Mouse (Mus musculus) MEL (cell line): Measurements from ENCODE around the gene Flnc. TPM values are rescaled to one million over a fixed set of nuclear protein-coding genes. Genes with fewer than 3 reads are reported as not detected.

Experiments used
- DNase-seq: peaks from one replicate; pipeline ENCODE4 v3.0.0; 2011; ENCODE audit warnings: low read depth, low spot score
- H3K27ac ChIP-seq: 2 replicates; pipeline ENCODE4 v1.5.1; 2012; ENCODE audit warnings: low read depth, mild to moderate bottlenecking, control low read depth, low read length, moderate library complexity; ENCODE audit not compliant: control insufficient read depth
- H3K27me3 ChIP-seq, 2 experiments: fragments of 150-350 bp in 1 of 2; sonication (generic) in 1 of 2; 2 replicates each; pipeline ENCODE4 v1.6.1; 2012; ENCODE audit warnings: low read length in 2 of 2, mild to moderate bottlenecking in 2 of 2, improper control_type of control experiment in 1 of 2, moderate library complexity in 1 of 2; ENCODE audit not compliant: insufficient read depth in 2 of 2, control insufficient read depth in 1 of 2
- H3K36me3 ChIP-seq, 2 experiments: 2 replicates each; pipeline ENCODE4 v1.6.1; 2012 to 2014; ENCODE audit warnings: low read length in 2 of 2, improper control_type of control experiment in 1 of 2, inconsistent platforms in 1 of 2, mild to moderate bottlenecking in 1 of 2; ENCODE audit not compliant: insufficient read depth in 2 of 2, control insufficient read depth in 1 of 2
- H3K4me1 ChIP-seq, 2 experiments: fragments of 150-350 bp in 1 of 2; sonication (generic) in 1 of 2; 2 replicates each; pipeline ENCODE4 v1.6.1; 2012; ENCODE audit warnings: low read length in 2 of 2, improper control_type of control experiment in 1 of 2, mild to moderate bottlenecking in 1 of 2; ENCODE audit not compliant: insufficient read depth in 2 of 2, control insufficient read depth in 1 of 2
- H3K4me3 ChIP-seq, 2 experiments: fragments of 150-350 bp in 1 of 2; sonication (generic) in 1 of 2; 2 replicates each; pipeline ENCODE4 v1.5.1; 2012; ENCODE audit warnings: low read depth in 2 of 2, low read length in 2 of 2, mild to moderate bottlenecking in 2 of 2, moderate library complexity in 2 of 2, control low read depth in 1 of 2, improper control_type of control experiment in 1 of 2; ENCODE audit not compliant: control insufficient read depth in 1 of 2, insufficient read depth in 1 of 2
- H3K79me2 ChIP-seq: 2 replicates; pipeline ENCODE4 v1.6.1; 2012; ENCODE audit warnings: mild to moderate bottlenecking, low read length, moderate library complexity; ENCODE audit not compliant: control insufficient read depth, poor library complexity, insufficient read depth
- H3K9ac ChIP-seq: 2 replicates; pipeline ENCODE4 v1.6.1; 2012; ENCODE audit warnings: low read depth, mild to moderate bottlenecking, control low read depth, low read length, moderate library complexity; ENCODE audit not compliant: control insufficient read depth, poor library complexity, severe bottlenecking
- H3K9me3 ChIP-seq: fragments of 150-350 bp; sonication (generic); replicated peaks from 2 replicates; pipeline ENCODE4 v1.6.1; 2012; ENCODE audit warnings: mild to moderate bottlenecking, low read length, improper control_type of control experiment, moderate library complexity; ENCODE audit not compliant: insufficient read depth
- BHLHE40 ChIP-seq: IDR thresholded peaks from 2 replicates; pipeline ENCODE4 v1.6.1; 2012; ENCODE audit warnings: low read depth, mild to moderate bottlenecking, inconsistent platforms, low read length, improper control_type of control experiment, borderline replicate concordance
- CHD1 ChIP-seq: IDR thresholded peaks from 2 replicates; pipeline ENCODE4 v1.6.1; 2012; ENCODE audit warnings: low read depth, mild to moderate bottlenecking, inconsistent platforms, low read length, improper control_type of control experiment
- CHD2 ChIP-seq: IDR thresholded peaks from 2 replicates; pipeline ENCODE4 v1.6.1; 2011; ENCODE audit warnings: low read length, improper control_type of control experiment
- ELF1 ChIP-seq: IDR thresholded peaks from 2 replicates; pipeline ENCODE4 v1.6.1; 2014; ENCODE audit warnings: low read depth, mild to moderate bottlenecking, inconsistent platforms, low read length, improper control_type of control experiment, moderate library complexity
- ETS1 ChIP-seq: IDR thresholded peaks from 2 replicates; pipeline ENCODE4 v1.6.1; 2012; ENCODE audit warnings: low read depth, mild to moderate bottlenecking, inconsistent platforms, low read length, improper control_type of control experiment, moderate library complexity
- JUND ChIP-seq: IDR thresholded peaks from 2 replicates; pipeline ENCODE4 v1.6.1; 2011; ENCODE audit warnings: low read depth, mild to moderate bottlenecking, improper control_type of control experiment, low read length
- KAT2A ChIP-seq: conservative IDR thresholded peaks from 2 replicates; pipeline ENCODE4 v1.6.1; 2012; ENCODE audit warnings: low read depth, low read length, improper control_type of control experiment, inconsistent platforms
- MYB ChIP-seq: IDR thresholded peaks from 2 replicates; pipeline ENCODE4 v1.6.1; 2011; ENCODE audit warnings: mild to moderate bottlenecking, low read depth, low read length, improper control_type of control experiment
- NRF1 ChIP-seq: IDR thresholded peaks from 2 replicates; pipeline ENCODE4 v1.6.1; 2014; ENCODE audit warnings: low read depth, mild to moderate bottlenecking, inconsistent platforms, low read length, improper control_type of control experiment, moderate library complexity; ENCODE audit not compliant: poor library complexity, insufficient read depth, severe bottlenecking
- RCOR1 ChIP-seq: IDR thresholded peaks from 2 replicates; pipeline ENCODE4 v1.6.1; 2012; ENCODE audit warnings: low read depth, mild to moderate bottlenecking, inconsistent platforms, low read length, improper control_type of control experiment
- SIN3A ChIP-seq: IDR thresholded peaks from 2 replicates; pipeline ENCODE4 v1.6.1; 2012; ENCODE audit warnings: low read length, improper control_type of control experiment, inconsistent platforms
- TBP ChIP-seq: IDR thresholded peaks from 2 replicates; pipeline ENCODE4 v1.8.0; 2011; ENCODE audit warnings: low read depth, low read length, improper control_type of control experiment
- UBTF ChIP-seq: IDR thresholded peaks from 2 replicates; pipeline ENCODE4 v1.6.1; 2012; ENCODE audit warnings: low read depth, mild to moderate bottlenecking, inconsistent platforms, low read length, improper control_type of control experiment, moderate library complexity, borderline replicate concordance; ENCODE audit not compliant: insufficient read depth
- USF2 ChIP-seq, 2 experiments: IDR thresholded peaks; 2 replicates each; pipeline ENCODE4 v1.6.1; 2011 to 2012; ENCODE audit warnings: improper control_type of control experiment in 2 of 2, low read length in 2 of 2, borderline replicate concordance in 1 of 2, inconsistent platforms in 1 of 2, low read depth in 1 of 2, mild to moderate bottlenecking in 1 of 2; ENCODE audit not compliant: insufficient read depth in 1 of 2
- ZKSCAN1 ChIP-seq: IDR thresholded peaks from 2 replicates; pipeline ENCODE4 v1.6.1; 2012; ENCODE audit warnings: low read depth, mild to moderate bottlenecking, inconsistent platforms, low read length, improper control_type of control experiment, moderate library complexity
- ZMIZ1 ChIP-seq: IDR thresholded peaks from 2 replicates; pipeline ENCODE4 v1.6.1; 2012; ENCODE audit warnings: low read depth, mild to moderate bottlenecking, inconsistent platforms, low read length, improper control_type of control experiment, moderate library complexity
- polyA plus RNA-seq, 2 experiments: library from polyadenylated mRNA; stranded (reverse) in 1 of 2; unstranded in 1 of 2; fragments of >175 nt in 1 of 2; fragments of >200 nt in 1 of 2; gene quantifications; 2 replicates each; pipeline versions ENCODE4 v1.2.1 to v1.2.4; 2012; ENCODE audit warnings: low replicate concordance in 2 of 2, low read depth in 1 of 2; ENCODE audit not compliant: insufficient read length in 2 of 2, insufficient read depth in 1 of 2, missing spikeins in 1 of 2
- total RNA-seq: library from RNA; depleted of rRNA; stranded (reverse); fragments of 300-350 nt; gene quantifications from 2 replicates; pipeline ENCODE4 v1.2.3, GENCODE M21; 2012

Gene Flnc
- total and polyA plus RNA-seq, 3 experiments: 0.27 to 0.31 TPM; not detected in 1

DNA sequence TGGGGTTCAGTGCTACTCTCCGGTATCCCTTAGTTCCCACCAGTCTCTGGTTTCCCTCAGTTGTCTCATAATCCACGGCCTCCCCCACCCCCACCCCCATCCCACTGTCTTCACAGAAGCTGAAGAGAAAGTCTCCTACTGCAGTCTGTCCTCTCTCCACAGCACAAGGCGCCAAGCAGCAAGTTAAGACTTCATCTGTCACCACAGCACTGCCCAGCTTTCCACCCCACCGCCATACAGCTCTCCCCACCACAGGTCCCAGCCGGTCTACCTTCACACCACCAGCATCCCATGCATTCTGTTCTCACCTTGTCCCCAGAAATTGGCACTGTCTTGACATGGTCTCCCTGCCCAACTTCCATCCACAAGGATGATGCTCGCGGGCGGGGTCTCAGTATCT is 73.8 kb downstream of the Flnc start:
- H3K36me3 ChIP-seq: no peaks in the 10 kb centered on the region
- peak overlapping the region; percentile 67 to 80 for H3K4me3 ChIP-seq
- TF ChIP-seq RCOR1 (no peak), USF2 (IDR thresholded peaks at IDR 0.05; ENCODE audit: borderline replicate concordance in 1 of 2, insufficient read depth in 1 of 2, low read depth in 1 of 2, low read length in 2 of 2) (no peak), ELF1 (no peak), SIN3A (no peak), TBP (no peak), BHLHE40 (no peak), JUND (no peak), MYB (no peak), ZMIZ1 (no peak), UBTF (no peak), KAT2A (no peak), ZKSCAN1 (no peak), ETS1 (no peak), CHD1 (no peak)
- peaks cover 14 to 18% of the 10 kb centered on the region in 2 experiments for H3K27me3 ChIP-seq
- H3K27ac ChIP-seq: no peak overlapping the region
- H3K4me1 ChIP-seq: peaks cover 5 to 9% of the 10 kb centered on the region in 2 experiments; a peak in 3 of 4 replicates
- peak overlapping the region; percentile 56; the same call in 1 of the 2 replicates for H3K9ac ChIP-seq
- H3K79me2 ChIP-seq: no peaks in the 10 kb centered on the region
- H3K9me3 ChIP-seq: no peaks in the 10 kb centered on the region
- DNase-seq: no peak

DNA sequence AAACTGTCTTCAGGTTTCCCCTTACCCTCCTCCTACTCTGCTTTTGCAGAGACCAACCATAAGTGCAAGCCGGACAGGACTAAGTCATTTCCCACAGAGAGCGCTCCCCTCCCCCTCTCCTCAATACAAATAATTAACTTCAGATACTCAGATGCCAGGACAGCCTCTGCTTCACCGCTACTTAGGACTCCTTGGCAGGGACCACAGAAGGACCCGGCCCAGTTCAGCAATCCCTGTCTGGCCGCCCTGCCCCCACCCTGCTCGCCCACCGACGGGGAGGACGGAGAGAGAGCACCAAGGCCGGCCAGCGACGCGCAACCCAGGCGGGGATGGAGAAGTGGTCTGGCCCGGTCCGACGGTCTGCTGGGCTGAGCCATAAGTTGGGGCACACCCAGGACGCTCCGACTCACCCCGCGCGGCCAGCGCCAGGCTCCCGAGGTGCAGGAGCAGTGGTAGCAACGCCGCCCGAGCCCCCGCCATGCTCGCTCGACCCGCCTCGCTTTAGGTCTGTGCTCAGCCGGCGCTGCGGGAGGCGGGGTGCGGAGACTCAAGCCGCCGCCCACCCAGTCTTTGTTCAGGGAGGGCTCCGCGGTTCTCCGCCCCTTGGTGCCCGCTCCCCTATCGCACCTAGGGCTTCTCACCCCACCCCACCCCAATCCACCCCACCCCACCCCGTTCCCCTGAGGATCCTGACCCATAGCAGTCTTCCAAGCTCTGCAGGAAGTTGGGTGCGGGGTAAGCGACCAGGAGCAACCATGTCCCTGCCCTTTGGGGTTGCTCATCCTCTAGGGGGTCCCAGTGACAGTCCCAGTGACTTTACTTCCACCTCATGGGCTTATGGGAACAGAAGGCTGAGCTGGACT is 74.6 kb downstream of the Flnc start, which contains the start of gene Kcp:
Kcp (minus strand) TSS at position 506 of the 863 bp plus-strand sequence.
- no peak within 1 kb of the TSS for H3K27ac ChIP-seq
- H3K27me3 ChIP-seq: peaks cover 14 to 18% of the 10 kb centered on the region in 2 experiments
- H3K9ac ChIP-seq: peak within 1 kb of the TSS; percentile 56
- H3K4me3 ChIP-seq: peak within 1 kb of the TSS; percentile 67 to 80
- H3K36me3 ChIP-seq: no peaks in the 10 kb centered on the region
- peaks cover 5 to 7% of the 10 kb centered on the region in 2 experiments; a peak in 3 of 4 replicates for H3K4me1 ChIP-seq
- H3K79me2 ChIP-seq: no peaks in the 10 kb centered on the region
- H3K9me3 ChIP-seq: no peaks in the 10 kb centered on the region
- peak; percentile 16; the same call in 1 of the 2 replicates for TF ChIP-seq CHD2
- no peak for TF ChIP-seq NRF1
- peak; percentile 34 for DNase-seq
